Mouse (Mus musculus): ENCODE data around the gene Apbb2. TPM values are rescaled to one million over a fixed set of nuclear protein-coding genes. Genes with fewer than 3 reads are reported as not detected.

The Apbb2 gene
- polyA plus RNA-seq, 1 experiment: 22.6 TPM

- H3K4me3 ChIP-seq (ENCODE audit: insufficient read depth, poor library complexity, severe bottlenecking): no peak overlapping the region
- no peaks in the 10 kb centered on the region for H3K27me3 ChIP-seq (ENCODE audit: control insufficient read depth, insufficient read depth, insufficient read length)
- TF ChIP-seq MYOG (IDR thresholded peaks at IDR 0.05; ENCODE audit: control insufficient read depth, extremely low read depth, insufficient read length): no peak
- TF ChIP-seq FOSL1 (IDR thresholded peaks at IDR 0.05; ENCODE audit: insufficient read depth, low read length, poor library complexity, severe bottlenecking): no peak
- TF ChIP-seq MYOD1 (IDR thresholded peaks at IDR 0.05; ENCODE audit: control insufficient read depth, insufficient read length, low read depth): no peak
- no peak for TF ChIP-seq CTCF (IDR thresholded peaks at IDR 0.05; ENCODE audit: control insufficient read depth, insufficient read depth, insufficient read length)
- TF ChIP-seq MAX (IDR thresholded peaks at IDR 0.05): no peak
- no peak for TF ChIP-seq CEBPB (IDR thresholded peaks at IDR 0.05; ENCODE audit: low read depth)
- TF ChIP-seq USF1 (IDR thresholded peaks at IDR 0.05; ENCODE audit: low read depth): no peak
- no peaks in the 10 kb centered on the region for H3K79me2 ChIP-seq (ENCODE audit: control insufficient read depth, insufficient read depth)
- H3K36me3 ChIP-seq (ENCODE audit: control insufficient read depth, insufficient read depth): peaks cover 72% of the 10 kb centered on the region
- H3K79me3 ChIP-seq (ENCODE audit: low read depth): no peaks in the 10 kb centered on the region
- no peak overlapping the region for H3ac ChIP-seq (ENCODE audit: control insufficient read depth, insufficient read length, low read depth)
Observed at GRCm38 (mm10) chr5:66393767-66394446, 224.7 kb downstream of the Apbb2 start.

GRCm38 (mm10) chr5:66392861-66393529 is 225.6 kb downstream of the Apbb2 start:
- no peaks in the 10 kb centered on the region for H3K79me2 ChIP-seq (ENCODE audit: control insufficient read depth, insufficient read depth)
- no peaks in the 10 kb centered on the region for H3K27me3 ChIP-seq (ENCODE audit: control insufficient read depth, insufficient read depth, insufficient read length)
- TF ChIP-seq USF1 (IDR thresholded peaks at IDR 0.05; ENCODE audit: low read depth): no peak
- TF ChIP-seq MAX (IDR thresholded peaks at IDR 0.05): no peak
- TF ChIP-seq MYOD1 (IDR thresholded peaks at IDR 0.05; ENCODE audit: control insufficient read depth, insufficient read length, low read depth): no peak
- no peak for TF ChIP-seq CEBPB (IDR thresholded peaks at IDR 0.05; ENCODE audit: low read depth)
- no peak for TF ChIP-seq CTCF (IDR thresholded peaks at IDR 0.05; ENCODE audit: control insufficient read depth, insufficient read depth, insufficient read length)
- TF ChIP-seq FOSL1 (IDR thresholded peaks at IDR 0.05; ENCODE audit: insufficient read depth, low read length, poor library complexity, severe bottlenecking): no peak
- TF ChIP-seq MYOG (IDR thresholded peaks at IDR 0.05; ENCODE audit: control insufficient read depth, extremely low read depth, insufficient read length): no peak

GRCm38 (mm10) chr5:66391771-66392170 is 226.8 kb downstream of the Apbb2 start:
- no peaks in the 10 kb centered on the region for H3K27me3 ChIP-seq (ENCODE audit: control insufficient read depth, insufficient read depth, insufficient read length)
- no peak overlapping the region for H3ac ChIP-seq (ENCODE audit: control insufficient read depth, insufficient read length, low read depth)
- peaks cover 67% of the 10 kb centered on the region for H3K36me3 ChIP-seq (ENCODE audit: control insufficient read depth, insufficient read depth)
- H3K79me3 ChIP-seq (ENCODE audit: low read depth): no peaks in the 10 kb centered on the region
- H3K4me3 ChIP-seq (ENCODE audit: insufficient read depth, poor library complexity, severe bottlenecking): no peak overlapping the region
- H3K79me2 ChIP-seq (ENCODE audit: control insufficient read depth, insufficient read depth): no peaks in the 10 kb centered on the region
- no peak for TF ChIP-seq CTCF (IDR thresholded peaks at IDR 0.05; ENCODE audit: control insufficient read depth, insufficient read depth, insufficient read length)

More at GRCm38 (mm10) chr5:66392861-66393529, 225.6 kb downstream of the Apbb2 start:
- H3K4me3 ChIP-seq (ENCODE audit: insufficient read depth, poor library complexity, severe bottlenecking): no peak overlapping the region
- H3ac ChIP-seq (ENCODE audit: control insufficient read depth, insufficient read length, low read depth): no peak overlapping the region
- no peaks in the 10 kb centered on the region for H3K79me3 ChIP-seq (ENCODE audit: low read depth)
- peaks cover 66% of the 10 kb centered on the region for H3K36me3 ChIP-seq (ENCODE audit: control insufficient read depth, insufficient read depth)

GRCm38 (mm10) chr5:66391299-66391698 is 227.3 kb downstream of the Apbb2 start:
- H3K4me3 ChIP-seq (ENCODE audit: insufficient read depth, poor library complexity, severe bottlenecking): no peak overlapping the region
- TF ChIP-seq FOSL1 (IDR thresholded peaks at IDR 0.05; ENCODE audit: insufficient read depth, low read length, poor library complexity, severe bottlenecking): no peak
- no peak for TF ChIP-seq MAX (IDR thresholded peaks at IDR 0.05)
- TF ChIP-seq USF1 (IDR thresholded peaks at IDR 0.05; ENCODE audit: low read depth): no peak
- TF ChIP-seq MYOD1 (IDR thresholded peaks at IDR 0.05; ENCODE audit: control insufficient read depth, insufficient read length, low read depth): no peak
- no peak for TF ChIP-seq MYOG (IDR thresholded peaks at IDR 0.05; ENCODE audit: control insufficient read depth, extremely low read depth, insufficient read length)
- TF ChIP-seq CEBPB (IDR thresholded peaks at IDR 0.05; ENCODE audit: low read depth): no peak
- TF ChIP-seq CTCF (IDR thresholded peaks at IDR 0.05; ENCODE audit: control insufficient read depth, insufficient read depth, insufficient read length): no peak
- no peak overlapping the region for H3ac ChIP-seq (ENCODE audit: control insufficient read depth, insufficient read length, low read depth)
- no peaks in the 10 kb centered on the region for H3K79me2 ChIP-seq (ENCODE audit: control insufficient read depth, insufficient read depth)
- no peaks in the 10 kb centered on the region for H3K79me3 ChIP-seq (ENCODE audit: low read depth)
- H3K36me3 ChIP-seq (ENCODE audit: control insufficient read depth, insufficient read depth): peaks cover 68% of the 10 kb centered on the region
- H3K27me3 ChIP-seq (ENCODE audit: control insufficient read depth, insufficient read depth, insufficient read length): no peaks in the 10 kb centered on the region

- H3ac ChIP-seq (ENCODE audit: control insufficient read depth, insufficient read length, low read depth): no peak overlapping the region
- H3K36me3 ChIP-seq (ENCODE audit: control insufficient read depth, insufficient read depth): peaks cover 71% of the 10 kb centered on the region
- no peak for TF ChIP-seq MYOD1 (IDR thresholded peaks at IDR 0.05; ENCODE audit: control insufficient read depth, insufficient read length, low read depth)
- TF ChIP-seq FOSL1 (IDR thresholded peaks at IDR 0.05; ENCODE audit: insufficient read depth, low read length, poor library complexity, severe bottlenecking): no peak
- TF ChIP-seq CEBPB (IDR thresholded peaks at IDR 0.05; ENCODE audit: low read depth): no peak
- TF ChIP-seq MYOG (IDR thresholded peaks at IDR 0.05; ENCODE audit: control insufficient read depth, extremely low read depth, insufficient read length): no peak
- no peak for TF ChIP-seq MAX (IDR thresholded peaks at IDR 0.05)
- TF ChIP-seq USF1 (IDR thresholded peaks at IDR 0.05; ENCODE audit: low read depth): no peak
- no peak for TF ChIP-seq CTCF (IDR thresholded peaks at IDR 0.05; ENCODE audit: control insufficient read depth, insufficient read depth, insufficient read length)
- no peak overlapping the region for H3K4me3 ChIP-seq (ENCODE audit: insufficient read depth, poor library complexity, severe bottlenecking)
- H3K79me3 ChIP-seq (ENCODE audit: low read depth): no peaks in the 10 kb centered on the region
- no peaks in the 10 kb centered on the region for H3K27me3 ChIP-seq (ENCODE audit: control insufficient read depth, insufficient read depth, insufficient read length)
- H3K79me2 ChIP-seq (ENCODE audit: control insufficient read depth, insufficient read depth): no peaks in the 10 kb centered on the region
Observed at GRCm38 (mm10) chr5:66390567-66390966, 228.0 kb downstream of the Apbb2 start.
